Mouse (Mus musculus) c-Kit-positive CD71-positive TER-119-negative erythroid progenitor cells, embryonic 14.5 days (primary cell): ENCODE measurements around the gene Supt16.

Source experiments
- DNase-seq: peaks from one replicate; pipeline ENCODE4 v3.0.0-alpha.2; 2013; ENCODE audit warnings: low read depth

The Supt16 gene

GRCm38 (mm10) chr14:52146540-52146939, 50.7 kb downstream of the Supt16 start:
- DNase-seq, result no peak

GRCm38 (mm10) chr14:52144165-52144564, 53.1 kb downstream of the Supt16 start:
- DNase-seq, result no peak

GRCm38 (mm10) chr14:52141445-52142127, 55.6 kb downstream of the Supt16 start:
- no peak for DNase-seq

- DNase-seq, result no peak
Observed at GRCm38 (mm10) chr14:52140577-52141444, 56.4 kb downstream of the Supt16 start.

GRCm38 (mm10) chr14:52133584-52133983, 63.6 kb downstream of the Supt16 start:
- no peak for DNase-seq

- DNase-seq, result no peak
Observed at GRCm38 (mm10) chr14:52124636-52125035, 72.6 kb downstream of the Supt16 start.

GRCm38 (mm10) chr14:52123918-52124317, 73.3 kb downstream of the Supt16 start:
- DNase-seq, result peak; percentile 55

GRCm38 (mm10) chr14:52120169-52120568, 77.0 kb downstream of the Supt16 start:
- DNase-seq, result no peak

GRCm38 (mm10) chr14:52118823-52119608, 78.2 kb downstream of the Supt16 start:
- no peak for DNase-seq

GRCm38 (mm10) chr14:52118456-52118822, 78.8 kb downstream of the Supt16 start:
- DNase-seq, result no peak

- DNase-seq, result no peak
Observed at GRCm38 (mm10) chr14:52117241-52117640, 80.0 kb downstream of the Supt16 start.

GRCm38 (mm10) chr14:52114101-52114500, 83.1 kb downstream of the Supt16 start:
- no peak for DNase-seq
